Mouse (Mus musculus): ENCODE results near the gene Rpl12. TPM values are rescaled to one million over a fixed set of nuclear protein-coding genes. Genes with fewer than 3 reads are reported as not detected.

The Rpl12 gene
- total RNA-seq, 1 experiment from 2014 or later: 2,455 TPM

Other genes starting within 250 kb of the Rpl12 start
- gene Cdk9, start 248.5 kb upstream of the Rpl12 start, total RNA-seq (2017): 48.2 and 61.3 TPM in 2 replicates
- 13.7 and 19.3 TPM in 2 replicates for gene Sh2d3c, start 240.5 kb upstream of the Rpl12 start, total RNA-seq (2017)
- gene 6330409D20Rik, start 220.5 kb upstream of the Rpl12 start, total RNA-seq (2017): not detected in 2 replicates
- gene Tor2a, start 204.3 kb upstream of the Rpl12 start, total RNA-seq (2017): 19.2 and 19.9 TPM in 2 replicates
- not detected in 2 replicates for gene Ttc16, start 185.9 kb upstream of the Rpl12 start, total RNA-seq (2017)
- gene Ptrh1, start 185.8 kb upstream of the Rpl12 start, total RNA-seq (2017): 1.3 and 4.0 TPM in 2 replicates
- not detected in 2 replicates for gene Cfap157, start 177.1 kb upstream of the Rpl12 start, total RNA-seq (2017)
- gene Stxbp1, start 114.3 kb upstream of the Rpl12 start, total RNA-seq (2017): 7.4 and 9.1 TPM in 2 replicates
- gene Fam129b, start 85.4 kb upstream of the Rpl12 start, total RNA-seq (2017): 13.1 TPM in 2 replicates
- 4.0 and 6.2 TPM in 2 replicates for gene Lrsam1, start 55 bp downstream of the Rpl12 start, total RNA-seq (2017)
- gene Slc2a8, start 20.5 kb downstream of the Rpl12 start, total RNA-seq (2017): 1.6 and 3.0 TPM in 2 replicates
- gene Garnl3, start 170.1 kb downstream of the Rpl12 start, total RNA-seq (2017): 1.1 and 21.5 TPM in 2 replicates

Data from common myeloid progenitor, adult 5-6 weeks (primary cell).